Mouse (Mus musculus): Measurements from ENCODE around the gene Plekhg5. TPM values are rescaled to one million over a fixed set of nuclear protein-coding genes. Genes with fewer than 3 reads are reported as not detected.

Plekhg5 gene
- total and polyA plus RNA-seq, 3 experiments, result 0.05 to 2.1 (median 1.1) TPM

DNA sequence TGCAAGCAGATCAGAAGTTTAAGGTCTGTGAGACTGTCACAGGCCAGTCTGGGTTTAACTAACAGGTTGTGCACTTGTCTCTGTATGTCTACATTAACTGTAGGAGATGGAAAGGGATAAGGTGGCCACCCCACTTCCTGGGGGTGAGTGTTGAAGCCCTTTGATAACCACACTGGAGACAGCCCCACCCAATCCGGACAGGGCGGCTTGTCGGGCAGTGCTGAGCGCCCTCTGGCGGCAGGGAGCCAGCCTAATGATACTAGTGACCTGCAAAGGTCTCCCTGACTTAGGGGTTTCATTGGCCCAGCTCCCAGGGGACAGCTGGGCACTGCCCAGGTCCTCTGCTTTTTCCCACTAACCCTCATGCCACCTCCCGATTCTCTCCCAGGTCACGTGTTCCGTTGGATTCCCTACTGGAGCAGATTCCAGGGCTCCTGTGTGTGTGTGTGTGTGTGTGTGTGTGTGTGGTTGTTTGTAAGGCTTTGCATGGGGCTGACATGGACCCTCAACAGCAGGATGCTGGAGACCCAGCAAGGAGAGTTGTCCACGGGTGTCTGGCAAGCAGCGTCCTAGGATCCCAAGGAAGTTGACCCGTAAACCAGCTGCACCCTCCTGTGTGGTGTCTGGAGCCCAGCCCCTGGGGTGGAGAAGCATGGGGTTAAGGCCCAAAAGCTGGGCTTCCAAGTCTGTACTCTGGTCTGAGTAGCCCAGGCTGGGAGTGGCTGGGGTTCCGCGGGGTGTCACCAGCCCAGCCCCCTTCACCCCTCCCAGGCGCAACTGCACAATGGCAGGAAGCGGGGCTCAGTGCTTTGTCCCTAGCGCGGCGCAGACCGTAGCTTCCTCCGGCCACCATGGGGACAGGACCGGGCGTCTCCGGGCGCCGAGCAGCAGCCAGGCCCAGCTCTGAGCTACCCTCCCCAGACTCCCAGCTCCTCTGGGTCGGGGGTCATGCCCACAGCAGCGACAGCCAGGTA is 23.9 kb downstream of the Plekhg5 start:
- Histone ChIP-seq H3K79me2 (replicated peaks; ENCODE audit: control insufficient read depth, extremely low read depth, insufficient read depth, poor library complexity, severe bottlenecking) (no peaks in the 10 kb centered on the region), H3K27me3 (replicated peaks) (peaks cover 76% of the 10 kb centered on the region), H3K4me2 (ENCODE audit: insufficient read depth, low read depth, poor library complexity, severe bottlenecking) (no peak overlapping the region), H3K36me3 (replicated peaks in 1 of 2; ENCODE audit: control insufficient read depth in 1 of 2, insufficient read depth in 1 of 2, low read length in 1 of 2) (no peaks in the 10 kb centered on the region), H3K4me3 (replicated peaks in 1 of 3; ENCODE audit: low read depth in 2 of 3, low read length in 2 of 3, poor library complexity in 1 of 3) (no peak overlapping the region), H3K9ac (ENCODE audit: insufficient read depth, low read depth) (no peak overlapping the region), H3K9me3 (replicated peaks; ENCODE audit: low read length) (no peaks in the 10 kb centered on the region), H3K27ac (ENCODE audit: insufficient read depth, low read depth) (no peak overlapping the region), H3K4me1 (ENCODE audit: control insufficient read depth in 1 of 2, insufficient read depth in 2 of 2) (peaks cover 10 to 13% of the 10 kb centered on the region in 2 experiments)
- in situ Hi-C loops (cut with MboI; ENCODE audit: low pct_ligation_motif_present, low pct_unique_long_range_greater_than_20kb, low sequenced_read_pairs) (loop anchor here (5.0 kb wide), 1 partner anchor 119 kb away; no protein-coding TSS in a partner anchor), dilution Hi-C loops (cut with MboI; ENCODE audit: extremely low pct_ligation_motif_present, extremely low pct_unique_long_range_greater_than_20kb, low sequenced_read_pairs) (no loop called here)
- peak; percentile 50 for DNase-seq (ENCODE audit: extremely low read depth)
- TF ChIP-seq POLR2A (IDR thresholded peaks at IDR 0.05; ENCODE audit: low read depth, low read length) (no peak), RAD21 (IDR thresholded peaks at IDR 0.05; ENCODE audit: low read depth, low read length) (peak; percentile 78), BHLHE40 (IDR thresholded peaks at IDR 0.05; ENCODE audit: low read depth, low read length) (no peak), JUND (conservative IDR thresholded peaks at IDR 0.05; ENCODE audit: low read depth, low read length) (no peak), CTCF (conservative IDR thresholded peaks at IDR 0.05 in 1 of 2, IDR thresholded peaks at IDR 0.05 in 1 of 2; ENCODE audit: low read depth in 2 of 2, low read length in 2 of 2) (peak; percentile 52 to 92), ELF1 (IDR thresholded peaks at IDR 0.05; ENCODE audit: low read depth, low read length) (peak; percentile 34; the same call in 1 of the 2 replicates), TCF12 (IDR thresholded peaks at IDR 0.05; ENCODE audit: low read depth, low read length) (0 out of 2 replicates have a peak, but pooled peaks have one; percentile 24), ZC3H11A (IDR thresholded peaks at IDR 0.05; ENCODE audit: low read depth, low read length) (peak; percentile 35; the same call in 1 of the 2 replicates), IRF4 (IDR thresholded peaks at IDR 0.05; ENCODE audit: low read depth, low read length) (peak; percentile 26; the same call in 1 of the 2 replicates), MAFK (IDR thresholded peaks at IDR 0.05; ENCODE audit: insufficient replicate concordance, low read length) (no peak), CHD1 (IDR thresholded peaks at IDR 0.05; ENCODE audit: low read depth, low read length) (no peak), SMC3 (IDR thresholded peaks at IDR 0.05; ENCODE audit: low read depth, low read length) (peak; percentile 93)

GRCm38 (mm10) chr4:152096927-152097326 is 24.6 kb downstream of the Plekhg5 start:
- TF ChIP-seq CTCF (conservative IDR thresholded peaks at IDR 0.05 in 1 of 2, IDR thresholded peaks at IDR 0.05 in 1 of 2; ENCODE audit: low read depth in 2 of 2, low read length in 2 of 2) (no peak), E2F4 (IDR thresholded peaks at IDR 0.05; ENCODE audit: insufficient replicate concordance, low read depth, low read length) (no peak), ZC3H11A (IDR thresholded peaks at IDR 0.05; ENCODE audit: low read depth, low read length) (no peak), BHLHE40 (IDR thresholded peaks at IDR 0.05; ENCODE audit: low read depth, low read length) (no peak), ELF1 (IDR thresholded peaks at IDR 0.05; ENCODE audit: low read depth, low read length) (no peak), NELFE (IDR thresholded peaks at IDR 0.05; ENCODE audit: low read depth, low read length) (no peak), MAZ (IDR thresholded peaks at IDR 0.05; ENCODE audit: low read depth, low read length) (no peak), UBTF (IDR thresholded peaks at IDR 0.05; ENCODE audit: low read depth, low read length) (no peak), HCFC1 (IDR thresholded peaks at IDR 0.05; ENCODE audit: low read depth, low read length) (no peak), USF2 (conservative IDR thresholded peaks at IDR 0.05; ENCODE audit: low read depth, low read length) (no peak), SMC3 (IDR thresholded peaks at IDR 0.05; ENCODE audit: low read depth, low read length) (no peak), RCOR1 (conservative IDR thresholded peaks at IDR 0.05; ENCODE audit: low read depth, low read length) (no peak), MYC (IDR thresholded peaks at IDR 0.05; ENCODE audit: low read depth, low read length) (no peak), RAD21 (IDR thresholded peaks at IDR 0.05; ENCODE audit: low read depth, low read length) (no peak), TCF12 (IDR thresholded peaks at IDR 0.05; ENCODE audit: low read depth, low read length) (no peak)
- peaks cover 78% of the 10 kb centered on the region for H3K27me3 ChIP-seq (replicated peaks)
- no peaks in the 10 kb centered on the region for H3K9me3 ChIP-seq (replicated peaks; ENCODE audit: low read length)
- H3K79me2 ChIP-seq (replicated peaks; ENCODE audit: control insufficient read depth, extremely low read depth, insufficient read depth, poor library complexity, severe bottlenecking), result no peaks in the 10 kb centered on the region
- no peak overlapping the region for H3K27ac ChIP-seq (ENCODE audit: insufficient read depth, low read depth)
- H3K4me1 ChIP-seq (ENCODE audit: control insufficient read depth in 1 of 2, insufficient read depth in 2 of 2), result peaks cover 10 to 13% of the 10 kb centered on the region in 2 experiments
- H3K9ac ChIP-seq (ENCODE audit: insufficient read depth, low read depth), result no peak overlapping the region
- no peaks in the 10 kb centered on the region for H3K36me3 ChIP-seq (replicated peaks in 1 of 2; ENCODE audit: control insufficient read depth in 1 of 2, insufficient read depth in 1 of 2, low read length in 1 of 2)
- H3K4me2 ChIP-seq (ENCODE audit: insufficient read depth, low read depth, poor library complexity, severe bottlenecking), result no peak overlapping the region
- in situ Hi-C loops (cut with MboI; ENCODE audit: low pct_ligation_motif_present, low pct_unique_long_range_greater_than_20kb, low sequenced_read_pairs), result loop anchor here (5.0 kb wide), 1 partner anchor 120 kb away; no protein-coding TSS in a partner anchor
- no peak for DNase-seq (ENCODE audit: extremely low read depth)
- H3K4me3 ChIP-seq (replicated peaks in 1 of 3; ENCODE audit: low read depth in 2 of 3, low read length in 2 of 3, poor library complexity in 1 of 3), result no peak overlapping the region
- dilution Hi-C loops (cut with MboI; ENCODE audit: extremely low pct_ligation_motif_present, extremely low pct_unique_long_range_greater_than_20kb, low sequenced_read_pairs), result no loop called here
